Mouse (Mus musculus) lung, postnatal 0 days (tissue): ENCODE results near the gene Catsper4.

ENCODE experiments used
- CTCF ChIP-seq: IDR thresholded peaks from 2 replicates; pipeline ENCODE4 v1.5.1; 2016; ENCODE audit warnings: antibody characterized with exemption, mild to moderate bottlenecking
- EP300 ChIP-seq: IDR thresholded peaks from 2 replicates; pipeline ENCODE4 v1.6.1; 2016; ENCODE audit warnings: antibody characterized with exemption, mild to moderate bottlenecking, control low read depth

DNA sequence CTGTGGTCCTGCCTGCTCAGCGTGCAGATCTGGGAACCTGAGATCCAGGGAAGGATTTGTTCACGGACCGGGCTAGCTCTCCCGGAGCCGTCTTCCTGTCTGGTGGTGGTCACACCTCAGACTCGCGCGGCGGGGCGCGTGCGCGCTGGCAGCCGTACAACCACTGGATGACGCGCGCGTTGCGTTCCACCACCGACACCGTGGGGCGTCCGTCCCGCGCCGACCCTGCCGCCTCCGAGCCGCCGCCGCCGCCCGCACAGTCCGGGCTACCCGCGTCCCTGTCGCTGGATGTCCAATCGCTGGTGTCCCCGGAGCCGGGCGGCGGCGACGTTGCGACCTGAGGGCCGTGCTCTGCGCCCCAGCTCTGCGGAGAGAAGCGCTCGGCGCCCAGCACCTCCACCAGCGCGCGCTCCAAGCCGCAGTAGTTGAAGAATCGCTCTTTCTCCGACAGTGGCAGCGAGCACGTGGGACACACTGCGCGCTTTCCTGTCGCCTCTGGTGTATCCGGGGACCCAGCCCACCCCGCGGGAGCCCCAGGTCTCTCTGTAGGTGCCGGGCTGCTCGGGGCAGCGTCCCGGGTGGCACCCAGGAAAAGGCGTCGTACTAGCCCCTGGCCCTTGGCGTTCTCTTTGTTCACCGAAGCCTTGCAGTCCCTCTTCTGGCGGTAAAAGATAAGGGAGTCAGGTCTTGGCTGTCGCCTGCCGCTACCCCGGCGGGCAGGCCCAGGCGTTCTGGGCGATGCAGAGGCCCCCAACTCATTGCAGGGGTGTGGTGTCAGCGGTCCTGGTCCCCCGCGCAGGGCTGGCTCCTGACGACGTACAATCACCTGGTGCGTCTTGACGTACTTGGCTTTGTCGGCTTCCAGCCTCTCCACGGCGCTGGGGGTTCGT lies 24.3 kb upstream of the Catsper4 start:
- no peak for TF ChIP-seq CTCF
- TF ChIP-seq EP300 = no peak
